Mouse (Mus musculus): Measurements from ENCODE around the gene Grip2. TPM values are rescaled to one million over a fixed set of nuclear protein-coding genes. Genes with fewer than 3 reads are reported as not detected.

The Grip2 gene
- polyA plus RNA-seq, 1 experiment from 2014 or later, result 1.4 TPM

GRCm38 (mm10) chr6:91727361-91727760 is 99.7 kb downstream of the Grip2 start:
- ATAC-seq (ENCODE audit: low FRiP score), result no peak
- Histone ChIP-seq H3K27ac (no peak overlapping the region), H3K36me3 (replicated peaks) (peaks cover 69% of the 10 kb centered on the region), H3K9me3 (no peaks in the 10 kb centered on the region), H3K27me3 (no peaks in the 10 kb centered on the region), H3K4me1 (peaks cover 32% of the 10 kb centered on the region), H3K4me2 (no peak overlapping the region), H3K9ac (no peak overlapping the region), H3K4me3 (replicated peaks) (no peak overlapping the region)
- 82% methylated on average over 1 of the region's 1 CpGs for WGBS

- Histone ChIP-seq H3K4me2 (no peak overlapping the region; the same call in 1 of the 2 replicates), H3K9me3 (no peaks in the 10 kb centered on the region), H3K4me1 (peaks cover 39% of the 10 kb centered on the region), H3K4me3 (replicated peaks) (no peak overlapping the region), H3K36me3 (replicated peaks) (peaks cover 36% of the 10 kb centered on the region), H3K27me3 (no peaks in the 10 kb centered on the region), H3K27ac (peak overlapping the region; percentile 94), H3K9ac (0 out of 2 replicates have a peak overlapping the region, but pooled peaks have one; percentile 29)
- WGBS, result 30% methylated on average over 12 of the region's 12 CpGs
- ATAC-seq (ENCODE audit: low FRiP score), result no peak
These were observed 105.8 kb downstream of the Grip2 start for GRCm38 (mm10) chr6:91721215-91721701.

GRCm38 (mm10) chr6:91720588-91721214 is 106.3 kb downstream of the Grip2 start:
- Histone ChIP-seq H3K9ac (peak overlapping the region; percentile 38; the same call in 1 of the 2 replicates), H3K27ac (peak overlapping the region; percentile 94), H3K9me3 (no peaks in the 10 kb centered on the region), H3K4me1 (peaks cover 39% of the 10 kb centered on the region), H3K27me3 (no peaks in the 10 kb centered on the region), H3K36me3 (replicated peaks) (peaks cover 31% of the 10 kb centered on the region), H3K4me3 (replicated peaks) (no peak overlapping the region; the same call in 1 of the 2 replicates), H3K4me2 (peak overlapping the region; percentile 35)
- peak; percentile 28 for ATAC-seq (ENCODE audit: low FRiP score)
- 67% methylated on average over 4 of the region's 4 CpGs for WGBS

- 4% methylated on average over 9 of the region's 9 CpGs for WGBS
- H3K4me2 ChIP-seq, result peak overlapping the region; percentile 35
- peak overlapping the region; percentile 38; the same call in 1 of the 2 replicates for H3K9ac ChIP-seq
- H3K36me3 ChIP-seq (replicated peaks), result peaks cover 25% of the 10 kb centered on the region
- no peaks in the 10 kb centered on the region for H3K27me3 ChIP-seq
- ATAC-seq (ENCODE audit: low FRiP score), result peak; percentile 76
- peaks cover 41% of the 10 kb centered on the region for H3K4me1 ChIP-seq
- H3K27ac ChIP-seq, result peak overlapping the region; percentile 94
- H3K9me3 ChIP-seq, result no peaks in the 10 kb centered on the region
- no peak overlapping the region; the same call in 1 of the 2 replicates for H3K4me3 ChIP-seq (replicated peaks)
These were observed 107.1 kb downstream of the Grip2 start for GRCm38 (mm10) chr6:91719865-91720533.

GRCm38 (mm10) chr6:91719042-91719747 is 107.9 kb downstream of the Grip2 start:
- H3K27ac ChIP-seq, result peak overlapping the region; percentile 94
- WGBS, result 62% methylated on average over 6 of the region's 6 CpGs
- peaks cover 44% of the 10 kb centered on the region for H3K4me1 ChIP-seq
- no peaks in the 10 kb centered on the region for H3K9me3 ChIP-seq
- H3K4me2 ChIP-seq, result 0 out of 2 replicates have a peak overlapping the region, but pooled peaks have one; percentile 35
- no peak overlapping the region for H3K9ac ChIP-seq
- peaks cover 19% of the 10 kb centered on the region for H3K36me3 ChIP-seq (replicated peaks)
- ATAC-seq (ENCODE audit: low FRiP score), result peak; percentile 72
- H3K4me3 ChIP-seq (replicated peaks), result no peak overlapping the region
- H3K27me3 ChIP-seq, result no peaks in the 10 kb centered on the region

GRCm38 (mm10) chr6:91718603-91719002 is 108.4 kb downstream of the Grip2 start:
- 67% methylated on average over 3 of the region's 3 CpGs for WGBS
- Histone ChIP-seq H3K4me1 (peaks cover 48% of the 10 kb centered on the region), H3K27ac (peak overlapping the region; percentile 94), H3K9ac (no peak overlapping the region), H3K36me3 (replicated peaks) (peaks cover 13% of the 10 kb centered on the region), H3K4me3 (replicated peaks) (no peak overlapping the region), H3K9me3 (no peaks in the 10 kb centered on the region), H3K27me3 (no peaks in the 10 kb centered on the region), H3K4me2 (no peak overlapping the region)
- no peak for ATAC-seq (ENCODE audit: low FRiP score)

GRCm38 (mm10) chr6:91718067-91718466 is 109.0 kb downstream of the Grip2 start:
- H3K27me3 ChIP-seq, result no peaks in the 10 kb centered on the region
- H3K9ac ChIP-seq, result no peak overlapping the region
- peaks cover 53% of the 10 kb centered on the region for H3K4me1 ChIP-seq
- peaks cover 8% of the 10 kb centered on the region for H3K36me3 ChIP-seq (replicated peaks)
- no peak overlapping the region for H3K4me3 ChIP-seq (replicated peaks)
- H3K4me2 ChIP-seq, result no peak overlapping the region
- no peak for ATAC-seq (ENCODE audit: low FRiP score)
- 80% methylated on average over 2 of the region's 2 CpGs for WGBS
- H3K27ac ChIP-seq, result peak overlapping the region; percentile 94
- H3K9me3 ChIP-seq, result no peaks in the 10 kb centered on the region

- Histone ChIP-seq H3K4me1 (peaks cover 66% of the 10 kb centered on the region), H3K36me3 (replicated peaks) (peaks cover 10% of the 10 kb centered on the region), H3K9ac (no peak overlapping the region), H3K27me3 (no peaks in the 10 kb centered on the region), H3K4me3 (replicated peaks) (no peak overlapping the region), H3K9me3 (no peaks in the 10 kb centered on the region), H3K27ac (no peak overlapping the region), H3K4me2 (no peak overlapping the region)
- 81% methylated on average over 6 of the region's 6 CpGs for WGBS
- no peak for ATAC-seq (ENCODE audit: low FRiP score)
These were observed 110.9 kb downstream of the Grip2 start for GRCm38 (mm10) chr6:91715988-91716810.

- Histone ChIP-seq H3K27ac (peak overlapping the region; percentile 20; the same call in 1 of the 2 replicates), H3K4me2 (no peak overlapping the region), H3K36me3 (replicated peaks) (peaks cover 11% of the 10 kb centered on the region), H3K9me3 (no peaks in the 10 kb centered on the region), H3K9ac (no peak overlapping the region), H3K4me3 (replicated peaks) (no peak overlapping the region), H3K27me3 (no peaks in the 10 kb centered on the region), H3K4me1 (peaks cover 65% of the 10 kb centered on the region)
- ATAC-seq (ENCODE audit: low FRiP score), result no peak
- 92% methylated on average over 8 of the region's 8 CpGs for WGBS
These were observed 112.0 kb downstream of the Grip2 start for GRCm38 (mm10) chr6:91715023-91715422.

GRCm38 (mm10) chr6:91713370-91713896 is 113.6 kb downstream of the Grip2 start:
- peak; percentile 43 for ATAC-seq (ENCODE audit: low FRiP score)
- 4% methylated on average over 5 of the region's 5 CpGs for WGBS
- H3K27me3 ChIP-seq, result no peaks in the 10 kb centered on the region
- H3K9me3 ChIP-seq, result no peaks in the 10 kb centered on the region
- H3K27ac ChIP-seq, result peak overlapping the region; percentile 77
- no peak overlapping the region for H3K4me3 ChIP-seq (replicated peaks)
- peak overlapping the region; percentile 18; the same call in 1 of the 2 replicates for H3K9ac ChIP-seq
- peaks cover 12% of the 10 kb centered on the region for H3K36me3 ChIP-seq (replicated peaks)
- peaks cover 59% of the 10 kb centered on the region for H3K4me1 ChIP-seq
- no peak overlapping the region; the same call in 1 of the 2 replicates for H3K4me2 ChIP-seq

- Histone ChIP-seq H3K36me3 (replicated peaks) (peaks cover 15% of the 10 kb centered on the region), H3K27ac (peak overlapping the region; percentile 77), H3K9me3 (no peaks in the 10 kb centered on the region), H3K9ac (peak overlapping the region; percentile 18), H3K27me3 (no peaks in the 10 kb centered on the region), H3K4me1 (peaks cover 59% of the 10 kb centered on the region), H3K4me3 (replicated peaks) (no peak overlapping the region), H3K4me2 (no peak overlapping the region; the same call in 1 of the 2 replicates)
- peak; percentile 28 for ATAC-seq (ENCODE audit: low FRiP score)
- 10% methylated on average over 10 of the region's 10 CpGs for WGBS
These were observed 114.2 kb downstream of the Grip2 start for GRCm38 (mm10) chr6:91712855-91713331.
